Mouse (Mus musculus) urinary bladder, postnatal 36 days (tissue): Measurements from ENCODE around the gene Gla.
A peak's percentile ranks its signal among the peaks of the same experiment; 100 is the strongest.

ENCODE experiments used
- DNase-seq, 2 experiments: peaks; one replicate each; pipeline ENCODE4 v3.0.0; 2022; ENCODE audit warnings: low spot score in 2 of 2, mixed read lengths in 1 of 2

The Gla gene

DNA sequence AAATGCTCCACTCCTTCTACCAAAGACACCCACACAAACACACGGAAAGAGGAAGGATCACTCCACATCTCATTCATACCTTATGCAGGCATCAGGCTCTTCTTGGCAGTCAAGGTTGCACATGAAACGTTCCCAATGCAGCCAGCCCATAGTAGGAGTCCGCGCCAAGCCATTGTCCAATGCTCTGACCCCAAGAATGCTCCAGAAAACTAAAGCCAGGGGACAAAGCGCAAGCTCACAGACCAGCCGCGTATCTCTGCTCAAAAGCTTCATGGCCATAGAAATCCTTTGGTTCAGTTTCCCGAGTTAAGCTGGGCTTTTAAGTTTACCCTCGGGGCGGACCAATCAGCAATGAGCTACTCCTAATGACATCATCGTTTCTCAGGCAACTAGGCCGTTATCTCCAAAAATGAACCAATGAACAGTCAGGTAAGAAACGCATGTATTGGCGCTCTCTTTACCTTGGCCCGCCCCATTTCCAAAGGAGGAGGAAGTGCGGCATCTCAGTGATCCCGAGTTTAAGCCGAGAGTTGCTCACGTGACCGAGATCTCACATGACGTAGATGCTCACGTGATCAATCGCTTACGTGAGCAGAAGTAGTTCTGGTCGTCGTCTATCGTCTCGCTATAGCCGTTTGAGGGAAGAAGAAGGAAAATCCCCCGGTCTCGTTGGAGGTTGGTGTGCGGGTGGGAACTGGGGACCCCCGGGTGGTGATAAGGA lies at the start of gene Gla, which contains the start of gene Hnrnph2:
Gene Gla (minus strand): TSS at position 467 of the 721 bp plus-strand sequence.
Gene Hnrnph2 (plus strand): TSS at position 521 of the 721 bp plus-strand sequence.
- DNase-seq, result peak; percentile 81 to 86

DNA sequence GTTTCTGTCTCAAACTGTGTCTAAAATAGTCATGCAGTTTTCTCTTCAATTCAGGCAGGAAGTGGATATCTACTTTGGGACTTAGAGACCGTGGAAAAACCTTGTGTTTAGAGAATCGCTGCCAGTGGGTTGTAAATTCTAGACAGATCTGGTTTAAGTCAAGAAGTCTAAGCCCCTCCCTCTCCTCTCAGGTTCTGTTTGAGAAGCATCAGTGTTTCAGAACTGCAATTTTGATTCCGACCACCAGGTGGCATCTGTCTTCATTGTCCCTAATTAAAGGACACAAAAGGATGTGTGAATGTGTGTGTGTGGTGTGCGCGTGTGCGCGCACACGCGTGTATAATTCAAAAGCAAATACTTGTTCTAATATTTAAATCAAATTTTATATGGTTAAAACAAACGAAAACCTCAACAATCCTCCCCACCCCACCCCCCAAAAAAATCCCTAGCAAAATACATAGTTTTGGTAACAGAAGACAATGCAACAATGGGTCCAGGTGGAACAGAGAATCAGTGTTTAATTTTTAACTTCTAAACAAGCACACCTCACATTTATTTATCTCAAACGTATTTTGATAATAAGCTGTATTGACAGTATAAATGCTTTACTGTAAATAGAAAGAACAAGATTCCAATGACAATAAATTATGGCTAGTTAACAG lies 47.2 kb upstream of the Gla start:
- peak; percentile 32 to 56 for DNase-seq

DNA sequence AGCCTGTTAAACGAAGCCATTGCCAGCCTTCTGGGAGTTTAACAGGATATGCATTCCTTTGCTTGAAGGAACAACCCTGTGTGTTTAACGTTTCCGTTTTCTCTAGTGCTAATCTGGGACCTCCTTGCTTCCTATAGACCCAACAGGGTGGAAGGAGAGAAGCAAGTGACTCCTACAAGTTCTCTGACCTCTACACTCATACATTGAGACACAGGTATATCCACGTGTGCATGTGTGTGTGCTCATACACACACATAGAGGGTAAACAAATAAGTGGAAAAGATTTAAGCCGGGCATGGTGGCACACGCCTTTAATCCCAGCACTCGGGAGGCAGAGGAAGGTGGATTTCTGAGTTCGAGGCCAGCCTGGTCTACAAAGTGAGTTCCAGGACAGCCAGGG lies 46.5 kb upstream of the Gla start:
- DNase-seq, result no peak

DNA sequence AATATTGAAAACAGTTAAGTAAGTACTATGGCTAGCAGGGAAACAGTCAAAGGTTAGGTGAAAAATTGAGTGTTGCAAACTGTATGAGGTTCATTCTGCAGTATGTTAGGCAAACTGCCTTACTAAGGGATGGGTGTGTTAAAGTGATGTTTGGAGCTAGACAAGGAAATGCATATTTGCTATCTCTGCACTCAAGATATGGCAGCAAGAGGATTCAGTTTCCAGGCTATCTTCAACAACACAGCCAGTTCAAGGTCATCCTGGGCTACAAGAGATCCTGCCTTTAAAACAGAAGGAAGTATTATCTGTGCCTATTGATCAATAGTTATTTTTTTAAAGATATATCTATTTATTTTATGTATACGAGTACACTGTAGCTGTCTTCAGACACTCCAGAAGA lies 45.4 kb upstream of the Gla start:
- DNase-seq, result no peak

DNA sequence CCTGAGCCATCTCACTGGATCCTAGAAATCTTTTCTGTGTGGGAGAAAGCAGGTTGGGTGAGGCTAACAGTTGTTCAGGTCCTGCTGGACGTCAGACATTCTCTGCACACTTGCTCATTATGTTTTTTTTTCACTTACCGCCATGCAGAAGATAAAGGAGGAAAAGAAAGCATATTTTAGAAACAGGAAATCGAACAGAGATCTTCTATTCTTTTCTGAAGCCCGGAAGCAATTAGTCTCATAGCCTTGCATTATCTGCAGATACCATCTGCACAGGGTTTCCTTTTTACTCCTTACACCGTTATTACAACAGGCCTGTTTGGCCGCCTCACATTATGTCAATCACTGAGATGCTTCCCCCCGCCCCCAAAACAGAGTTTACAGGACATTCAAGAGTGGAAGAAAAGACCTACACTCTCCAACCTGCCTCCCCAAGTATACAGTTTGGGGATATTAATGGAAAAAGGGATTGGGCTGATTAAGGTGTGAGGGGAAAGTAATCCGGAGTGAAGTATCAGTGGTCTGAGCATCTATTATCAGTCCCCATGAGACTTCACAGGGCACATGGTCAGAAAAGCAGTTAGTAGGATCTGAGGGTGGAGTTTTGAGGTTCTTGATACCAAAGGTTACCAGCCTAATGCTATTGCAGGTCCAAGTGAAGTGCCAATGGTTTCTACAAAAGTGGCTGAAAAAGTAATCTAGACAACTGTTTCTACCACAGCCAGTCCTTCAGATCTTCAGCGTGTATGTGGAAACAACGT lies 40.3 kb upstream of the Gla start:
- no peak for DNase-seq

DNA sequence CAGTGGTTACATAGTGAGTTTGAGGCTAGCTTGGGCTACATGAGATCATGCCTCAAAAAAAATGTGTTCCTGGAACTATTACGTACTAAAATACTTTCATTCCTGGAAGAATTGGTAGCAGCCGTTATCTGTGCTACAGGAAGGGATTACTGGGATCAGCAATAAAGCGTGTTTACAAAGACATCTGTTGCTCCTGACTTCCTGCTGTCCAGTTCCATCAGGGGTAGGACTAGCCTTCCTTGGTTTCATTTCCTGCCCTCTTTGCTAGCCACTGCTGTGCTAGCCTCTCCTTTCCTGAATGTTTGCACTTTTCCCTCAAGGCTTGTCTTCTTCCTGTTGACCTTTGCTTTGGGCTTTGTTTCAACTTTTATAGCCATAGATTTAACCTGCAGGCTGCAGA lies 34.9 kb upstream of the Gla start:
- DNase-seq, result no peak

DNA sequence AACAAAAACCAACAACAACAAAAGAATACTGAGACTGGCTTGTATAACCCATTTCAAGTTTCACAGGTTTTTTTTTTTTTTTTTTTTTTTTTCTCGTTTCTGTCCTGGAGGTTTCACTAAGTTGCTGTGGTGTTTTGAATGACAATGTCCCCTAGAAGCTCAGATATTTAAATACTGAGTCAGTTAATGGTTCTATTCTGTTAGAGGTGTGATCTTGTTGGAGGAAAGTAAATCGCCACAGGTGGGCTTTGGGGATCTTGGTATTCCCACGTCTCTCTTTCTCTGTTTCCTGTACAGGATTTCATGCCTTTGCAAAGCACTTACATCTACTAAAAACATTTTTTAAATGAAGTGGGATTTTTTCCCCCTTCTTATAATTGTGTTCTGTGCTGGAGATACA lies 34.2 kb upstream of the Gla start:
- no peak for DNase-seq

DNA sequence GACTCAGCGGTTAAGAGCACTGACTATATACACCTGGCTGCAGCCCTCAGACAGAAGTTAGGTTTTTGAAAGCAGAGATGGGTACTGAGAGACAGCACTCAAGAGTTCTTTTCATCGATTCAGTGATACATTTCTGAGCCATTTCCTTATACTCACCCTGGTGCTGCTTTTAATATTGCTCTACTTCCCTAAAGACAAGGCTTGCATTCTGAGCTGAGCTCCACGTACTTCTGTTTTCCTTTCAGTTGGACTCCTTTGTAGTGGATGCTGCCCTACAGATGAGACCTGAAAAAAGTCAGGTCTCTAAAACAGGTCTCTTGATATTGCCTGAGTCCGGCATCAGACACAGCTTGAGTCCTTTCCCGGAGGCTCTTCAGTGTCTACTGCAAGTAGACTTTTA lies 31.8 kb upstream of the Gla start:
- DNase-seq, result no peak

DNA sequence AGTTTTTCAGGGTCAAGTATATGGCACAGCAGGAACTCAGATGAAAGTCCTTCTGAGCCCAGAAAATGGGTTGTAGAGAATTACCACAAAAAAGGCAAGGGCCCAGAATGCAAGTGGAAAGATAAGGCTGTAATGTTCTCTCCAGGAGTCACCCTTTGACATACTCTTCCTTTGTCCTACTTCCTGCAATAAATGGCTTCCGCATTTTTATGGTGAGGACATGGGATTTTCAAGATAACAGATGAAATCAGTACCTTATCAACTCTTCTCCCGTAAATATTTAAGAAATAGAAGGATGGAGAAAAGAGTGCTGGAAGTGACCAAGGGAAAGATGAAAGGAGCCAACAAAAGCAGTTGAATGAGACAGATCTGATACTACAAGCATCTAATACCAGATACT lies 27.3 kb upstream of the Gla start:
- no peak for DNase-seq

DNA sequence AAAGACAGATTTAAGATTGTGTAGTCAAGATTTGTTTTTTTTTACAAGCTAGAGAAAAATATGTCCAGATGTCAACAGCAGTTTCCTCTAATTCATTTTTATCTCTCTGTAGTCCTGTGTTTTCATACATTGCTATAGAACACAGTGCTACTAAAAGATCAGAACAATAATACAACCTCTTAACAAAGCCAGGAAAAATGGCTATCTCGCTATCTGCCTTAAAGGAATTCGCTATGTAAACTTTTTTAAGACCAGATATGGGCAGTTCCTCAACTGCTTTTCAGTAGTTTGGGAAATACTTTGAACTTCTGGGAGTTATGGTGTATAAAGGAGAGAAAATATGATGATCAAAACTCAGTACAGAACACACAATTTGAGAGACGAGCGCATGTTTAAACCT lies 22.4 kb upstream of the Gla start:
- DNase-seq, result no peak

DNA sequence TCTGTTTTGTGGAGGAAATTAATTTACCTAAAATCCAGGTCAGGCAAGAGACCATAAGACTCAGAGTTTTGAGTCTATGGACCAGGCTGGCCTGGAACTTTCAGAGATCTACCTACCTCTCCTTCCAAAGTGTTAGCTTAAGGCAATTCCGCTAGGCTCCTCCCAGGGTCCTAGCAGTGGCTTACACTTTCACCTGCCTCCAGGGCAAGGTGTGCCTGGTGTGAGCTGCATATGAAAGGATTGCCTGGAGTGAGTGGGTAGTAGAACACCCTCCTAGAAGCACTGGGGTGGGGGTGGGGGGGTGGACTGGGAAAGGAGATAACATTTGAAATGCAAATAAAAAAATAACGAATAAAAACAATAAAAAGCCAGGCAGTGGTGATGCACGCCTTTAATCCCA lies 20.8 kb upstream of the Gla start:
- no peak for DNase-seq

DNA sequence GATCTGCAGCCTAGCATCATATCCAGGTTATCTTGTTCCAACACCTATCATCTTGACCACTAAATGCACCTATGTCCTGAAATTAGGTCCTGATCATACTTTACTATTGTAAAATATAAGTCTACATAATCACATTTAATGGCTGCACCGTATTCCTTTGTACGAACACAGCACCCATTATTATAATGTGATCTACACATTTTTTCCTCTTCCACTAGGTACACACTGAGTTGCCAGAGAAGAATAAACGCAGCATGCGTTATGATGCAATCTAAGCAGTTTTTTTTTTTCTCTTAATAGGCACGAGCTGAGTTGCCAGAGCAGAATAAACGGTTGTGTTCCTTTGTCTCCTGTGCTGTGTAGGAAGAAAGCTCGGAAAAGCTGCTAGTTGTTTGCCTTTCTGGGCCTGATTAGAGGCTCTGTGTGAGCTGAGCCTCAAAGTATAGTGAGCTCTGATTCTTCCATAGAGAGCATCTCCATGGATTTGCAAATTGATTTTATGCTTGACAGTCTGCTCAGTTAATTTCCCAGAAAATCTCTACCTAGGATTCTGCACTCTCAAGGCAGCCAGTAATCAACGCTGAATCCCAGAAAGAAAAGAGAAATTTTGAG lies 19.4 kb upstream of the Gla start:
- no peak for DNase-seq

DNA sequence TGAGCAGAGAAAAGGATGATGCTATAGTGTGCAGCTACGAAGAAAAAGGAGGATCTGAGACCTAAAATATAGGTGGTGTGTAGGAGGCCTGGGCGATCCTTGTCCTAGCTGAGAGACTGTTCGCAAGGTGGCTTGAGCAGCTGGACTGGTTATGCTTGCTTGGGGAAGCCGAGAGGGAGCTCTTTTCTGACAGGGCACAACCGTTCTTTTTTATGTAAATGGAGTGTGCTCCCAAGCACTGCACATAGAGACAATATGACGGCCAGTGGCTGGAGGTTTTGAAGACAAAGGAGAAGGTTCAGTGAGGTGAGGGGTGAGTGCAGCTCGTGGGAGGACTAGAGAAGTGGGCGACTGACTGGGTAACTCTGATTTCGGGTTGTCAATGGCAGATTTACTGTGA lies 18.8 kb upstream of the Gla start:
- DNase-seq, result no peak

DNA sequence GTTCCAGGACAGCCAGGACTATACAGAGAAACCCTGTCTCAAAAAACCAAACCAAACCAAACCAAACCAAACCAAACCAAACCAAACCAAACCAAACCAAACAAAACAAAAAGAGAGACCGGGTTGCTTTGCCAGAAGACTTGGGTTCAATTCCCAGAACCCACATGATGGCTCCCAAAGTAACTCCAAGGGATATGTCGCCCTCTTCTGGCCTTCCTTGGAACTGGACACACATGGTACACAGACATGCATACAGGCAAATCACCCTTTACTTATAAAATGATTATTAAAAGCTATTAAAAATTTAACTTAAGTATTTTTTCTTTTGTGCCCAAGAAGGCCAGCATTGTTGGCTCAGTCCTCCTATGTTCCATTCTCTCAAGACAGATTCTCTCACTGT lies 13.4 kb upstream of the Gla start:
- no peak for DNase-seq

DNA sequence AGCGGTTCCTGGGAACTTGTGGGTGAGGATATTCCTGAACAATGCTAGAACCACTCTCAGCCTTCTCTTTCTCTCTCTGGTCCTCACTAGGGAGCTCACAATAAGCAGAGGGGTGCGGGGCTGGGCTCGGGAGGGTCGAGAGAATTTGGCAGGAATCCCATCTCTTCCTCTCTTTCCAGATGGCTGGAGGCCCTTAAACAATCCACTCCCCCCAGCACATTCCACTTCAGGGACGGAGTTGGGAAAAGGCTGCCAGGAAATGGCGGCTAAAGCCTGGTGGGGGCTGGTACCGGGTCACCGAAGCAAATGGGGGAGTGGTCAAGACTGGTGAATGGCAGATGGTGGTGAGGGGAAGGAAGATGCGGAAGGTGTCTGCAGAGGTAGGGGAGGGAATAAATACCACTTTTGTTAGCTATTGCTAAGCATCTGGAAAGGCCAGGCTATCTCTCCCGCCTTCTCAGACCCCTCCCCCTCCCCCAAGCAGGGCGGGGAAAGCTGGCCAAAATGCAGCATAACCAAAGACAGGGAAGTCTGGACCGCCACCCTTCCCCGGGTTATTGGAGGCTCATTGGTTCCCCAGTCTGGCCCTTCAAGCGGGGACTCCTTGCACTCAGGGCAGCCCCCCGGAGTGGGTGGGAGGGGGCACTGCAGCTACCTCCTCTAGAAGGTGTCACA lies 11.5 kb upstream of the Gla start:
- peak; percentile 13 to 26 for DNase-seq

DNA sequence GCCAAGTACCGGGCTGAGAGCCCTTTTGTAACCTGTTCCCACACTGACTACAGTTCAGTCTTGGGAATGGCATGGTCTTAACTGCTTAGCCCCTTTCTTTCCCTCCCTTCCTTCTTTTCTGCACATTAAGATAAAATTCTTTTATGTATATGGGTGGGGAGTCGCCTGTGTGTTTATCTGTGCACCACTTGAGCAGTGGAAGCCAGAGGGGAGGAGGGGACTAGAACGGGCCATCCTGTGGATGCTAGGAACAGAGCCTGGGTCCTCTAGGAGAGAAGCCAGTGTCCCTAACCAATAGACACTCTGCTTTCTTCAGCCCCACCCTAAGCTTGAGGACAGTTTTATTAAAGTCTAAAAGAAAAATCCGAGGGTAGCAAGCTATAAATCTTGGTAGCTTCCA lies 10.1 kb upstream of the Gla start:
- no peak for DNase-seq

DNA sequence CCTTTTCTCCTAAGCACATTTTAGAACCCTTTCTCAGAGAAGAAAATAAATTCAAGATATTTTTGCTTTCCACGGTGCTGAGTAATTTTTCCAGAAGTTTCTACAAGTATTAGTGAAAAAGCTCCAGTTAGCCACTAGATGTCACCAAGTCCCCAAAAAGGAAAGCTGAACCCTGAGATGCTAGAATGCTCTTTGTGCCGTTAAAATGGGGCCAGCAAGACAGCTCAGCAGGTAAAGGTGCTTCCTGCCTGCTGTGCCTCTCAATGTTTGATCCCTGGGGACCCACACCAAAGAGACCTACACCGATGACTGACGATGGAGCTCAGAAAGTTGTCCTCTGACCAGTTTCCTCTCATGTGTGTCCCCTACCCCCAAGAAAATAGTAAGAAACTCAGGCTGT lies 8.5 kb upstream of the Gla start:
- DNase-seq, result no peak

DNA sequence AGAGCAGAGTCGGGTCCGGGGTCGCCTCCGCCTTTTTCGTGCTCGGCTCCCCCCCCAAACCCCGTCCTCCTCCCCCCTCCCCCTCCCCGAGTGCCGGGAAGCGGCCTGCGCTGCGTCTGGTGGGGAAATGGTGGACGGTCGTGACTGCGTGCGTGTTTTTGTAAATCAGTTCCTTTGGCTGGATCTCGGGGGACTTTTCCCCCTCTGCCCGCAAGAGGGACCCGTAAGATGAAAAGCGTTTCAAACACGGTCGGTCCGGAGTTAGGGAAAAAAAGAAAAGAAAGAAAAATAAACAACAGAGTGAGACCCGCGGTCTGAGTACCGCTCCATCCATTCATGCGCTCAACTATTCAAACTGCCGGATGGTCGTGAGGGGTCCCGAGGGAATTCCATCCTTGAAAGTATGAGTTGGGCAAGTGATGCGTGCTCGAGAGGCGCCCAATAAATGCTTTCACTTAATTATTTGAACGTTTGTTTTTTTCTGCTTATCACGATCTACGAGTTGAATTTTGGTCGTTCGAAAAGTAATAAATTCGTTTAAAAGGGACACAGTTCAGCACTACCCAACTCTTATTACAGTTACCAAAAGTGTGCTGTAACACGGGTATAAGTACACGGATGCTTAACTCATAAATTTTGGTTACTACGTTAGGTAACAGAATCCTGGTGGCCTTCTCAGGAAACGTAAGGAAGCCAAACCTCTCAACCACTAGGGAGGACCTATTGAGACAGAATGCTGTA lies 625 bp upstream of the Gla start:
- DNase-seq, result no peak

DNA sequence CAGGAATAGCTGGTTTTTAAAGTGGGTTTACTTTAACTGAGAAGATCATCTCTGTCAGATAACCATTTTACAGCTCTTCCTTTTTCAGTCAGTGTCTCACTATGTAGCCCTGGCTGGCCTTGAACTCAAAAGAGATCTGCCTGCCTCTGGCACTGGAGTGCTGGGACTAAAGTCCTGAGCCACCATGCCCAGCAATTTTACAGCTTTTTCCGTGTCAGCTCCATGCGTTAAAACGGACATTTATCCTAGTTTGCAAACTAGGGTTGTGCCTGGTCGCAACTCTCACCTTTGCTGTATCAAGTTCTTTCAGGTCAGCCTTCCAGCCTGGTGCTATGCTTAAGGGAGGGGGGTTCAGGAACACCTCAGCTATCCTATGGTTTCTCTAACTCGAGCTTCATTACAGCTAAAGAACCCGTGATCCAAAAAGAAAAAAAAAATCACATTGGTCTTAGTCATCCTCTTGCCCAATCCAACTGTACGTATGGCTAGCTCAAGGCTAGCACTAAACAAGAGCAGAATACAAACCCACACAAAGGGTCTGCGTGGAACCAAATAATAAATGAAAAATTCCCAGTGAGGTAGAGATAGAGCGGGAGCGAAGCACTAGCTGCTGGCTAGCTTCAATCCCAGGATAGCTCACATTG lies 881 bp downstream of the Gla start:
- DNase-seq, result no peak

DNA sequence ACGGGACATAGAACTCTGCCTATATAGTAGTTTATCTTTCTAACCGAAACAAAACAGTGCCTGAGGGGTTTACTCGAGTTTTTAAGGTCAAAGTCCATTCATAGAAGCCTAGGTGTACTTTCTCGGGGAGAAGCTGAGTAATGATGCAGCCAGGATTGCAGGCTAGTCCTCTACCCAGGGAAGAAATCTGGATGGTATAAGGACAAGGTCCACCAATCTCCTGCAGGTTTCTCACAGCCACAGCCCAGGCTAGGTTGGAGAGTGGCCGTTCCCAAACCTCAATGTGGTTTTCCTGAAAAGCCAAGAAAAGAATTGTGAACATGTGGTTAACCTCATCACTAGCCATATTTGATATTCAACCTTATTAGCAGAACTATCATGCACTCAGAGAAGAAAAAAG lies 11.1 kb downstream of the Gla start:
- no peak for DNase-seq

DNA sequence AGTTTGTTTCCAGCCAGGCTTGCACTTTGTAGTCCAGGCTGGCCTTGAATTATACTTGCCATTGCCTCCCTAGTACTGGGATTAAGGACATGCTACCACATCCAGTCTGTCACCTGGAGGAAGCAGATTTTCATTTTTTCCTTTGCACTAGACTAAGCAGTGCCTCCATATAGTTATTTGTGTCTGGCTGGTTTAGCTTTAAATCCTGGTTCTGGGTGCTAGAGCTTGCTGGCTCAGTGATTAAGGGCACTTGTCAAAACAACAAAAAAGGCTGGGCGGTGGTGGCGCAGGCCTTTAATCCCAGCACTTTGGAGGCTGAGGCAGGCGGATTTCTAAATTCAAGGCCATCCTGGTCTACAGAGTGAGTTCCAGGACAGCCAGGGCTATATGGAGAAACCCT lies 11.9 kb downstream of the Gla start:
- DNase-seq, result no peak
